Mouse (Mus musculus) NIH3T3 (cell line): ENCODE data around the gene Tubb4b.

Experiments used
- DNase-seq: peaks from one replicate; pipeline ENCODE4 v3.0.0-alpha.2; 2012; ENCODE audit warnings: low read depth

The Tubb4b gene

DNA sequence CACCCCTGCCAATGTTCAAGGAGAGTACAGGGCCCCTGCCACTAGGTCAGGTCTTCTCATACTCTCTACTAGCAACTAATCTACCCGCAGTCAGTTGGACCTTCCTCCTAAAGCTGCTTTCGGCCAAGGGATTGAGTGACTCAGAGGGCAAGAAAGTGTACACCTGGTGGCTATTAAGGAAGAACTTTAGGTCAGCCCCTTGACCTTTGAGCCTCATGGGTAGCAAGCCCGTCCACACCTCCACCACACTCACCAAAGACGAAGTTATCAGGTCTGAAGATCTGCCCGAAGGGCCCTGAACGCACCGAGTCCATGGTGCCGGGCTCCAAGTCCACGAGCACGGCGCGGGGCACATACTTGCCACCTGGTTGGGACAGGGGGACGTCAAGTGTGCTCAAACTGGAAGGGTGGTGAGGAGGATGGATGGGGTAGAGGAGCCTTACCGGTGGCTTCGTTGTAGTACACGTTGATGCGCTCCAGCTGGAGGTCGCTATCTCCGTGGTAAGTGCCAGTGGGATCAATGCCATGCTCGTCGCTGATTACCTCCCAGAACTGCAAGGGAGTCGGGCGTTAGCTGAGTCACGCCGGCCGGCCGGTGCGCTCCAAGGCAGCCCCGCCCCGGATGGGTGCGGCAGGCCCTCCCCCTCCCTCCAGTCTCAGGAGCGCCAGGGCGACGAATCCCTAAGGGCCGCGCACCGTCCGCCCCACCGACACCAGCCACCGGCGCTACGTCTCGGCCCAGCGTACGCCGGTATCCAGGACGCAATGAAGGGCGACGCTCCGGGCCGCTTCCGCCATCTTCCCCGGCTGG is 616 bp downstream of the Tubb4b start:
- DNase-seq: peak; percentile 86

DNA sequence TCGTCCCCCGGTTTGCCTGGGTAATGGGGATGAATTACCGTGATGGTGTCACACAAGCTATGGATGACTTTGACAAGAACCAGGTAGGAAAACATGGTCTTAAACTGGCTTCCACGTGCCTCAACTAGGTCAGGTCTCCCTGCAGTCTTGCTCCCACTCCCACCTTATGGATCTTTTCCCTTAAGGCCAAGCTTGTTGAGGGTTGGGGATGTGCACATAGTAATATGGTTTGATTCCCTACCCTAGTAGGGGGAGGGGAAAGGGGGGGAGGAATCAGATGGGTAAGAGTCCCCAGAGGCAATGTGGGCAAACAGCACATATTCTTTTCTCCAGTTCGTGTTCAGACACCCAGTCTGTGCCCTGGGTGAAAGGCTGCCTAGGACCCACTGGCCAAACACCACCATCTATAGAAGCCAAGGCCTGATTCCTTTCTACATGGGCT is 3.1 kb downstream of the Tubb4b start:
- no peak for DNase-seq

DNA sequence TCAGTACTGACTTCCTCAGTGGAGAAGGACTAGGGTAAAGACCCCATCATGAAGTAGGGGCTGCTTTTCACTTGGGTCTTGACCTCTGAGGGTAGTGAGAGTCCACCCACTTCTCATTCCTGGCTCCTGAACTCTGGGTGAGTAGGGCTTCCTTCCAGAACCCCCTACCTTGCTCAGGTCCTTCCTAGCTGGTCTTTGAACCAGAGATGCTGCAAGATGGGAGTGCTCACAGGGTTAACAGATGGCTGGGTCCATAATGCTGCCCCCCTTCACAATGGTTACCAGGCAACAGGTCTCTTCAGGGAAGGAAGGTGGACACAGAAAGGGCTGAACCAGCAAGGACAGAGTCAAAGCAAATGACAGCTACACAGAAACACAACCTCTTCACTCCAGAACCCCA is 6.1 kb downstream of the Tubb4b start, which contains the start of gene Fam166a:
Fam166a (plus strand) TSS at position 301 of the 400 bp plus-strand sequence.
- no peak for DNase-seq

DNA sequence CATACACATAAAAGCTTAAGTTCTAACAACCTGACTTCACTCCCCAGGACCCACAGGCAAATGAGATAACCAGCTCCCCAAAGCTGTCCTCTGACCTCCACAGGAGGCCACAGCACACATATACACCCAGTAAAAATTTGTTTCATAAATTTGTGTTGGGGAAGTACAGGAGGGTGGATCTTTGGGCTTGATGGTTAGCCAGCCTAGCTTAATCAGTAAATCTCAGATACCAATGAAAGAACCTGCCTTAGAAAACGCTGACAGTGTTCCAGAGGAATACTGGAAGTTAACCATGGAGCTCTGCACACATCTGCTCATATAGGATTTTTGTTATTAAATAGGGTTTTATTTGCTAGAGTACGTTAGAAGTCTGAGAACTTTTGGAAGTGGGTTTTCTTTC is 6.8 kb downstream of the Tubb4b start:
- no peak for DNase-seq

DNA sequence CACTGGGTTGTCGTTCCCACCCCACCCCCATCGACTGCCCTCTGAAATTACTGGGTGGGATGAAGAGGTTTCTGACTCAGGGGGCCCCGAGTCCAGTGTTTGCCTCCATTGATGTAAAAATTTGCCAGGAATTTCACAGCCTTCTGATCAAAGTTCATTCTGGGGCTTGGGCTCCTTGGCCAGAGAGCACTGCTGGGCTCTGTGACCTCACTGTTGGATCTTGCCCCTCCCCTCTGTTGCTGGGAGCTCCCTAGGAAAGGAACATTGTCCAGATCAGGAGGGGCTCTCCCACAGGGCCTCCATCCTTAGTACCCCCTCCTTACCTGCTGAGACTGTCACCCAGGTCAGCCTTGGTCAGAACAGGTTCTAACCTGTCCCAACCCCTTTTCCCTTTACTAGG is 10.1 kb downstream of the Tubb4b start, which contains the start of gene Stpg3:
Stpg3 (minus strand) TSS at position 194 of the 400 bp plus-strand sequence.
- no peak for DNase-seq

DNA sequence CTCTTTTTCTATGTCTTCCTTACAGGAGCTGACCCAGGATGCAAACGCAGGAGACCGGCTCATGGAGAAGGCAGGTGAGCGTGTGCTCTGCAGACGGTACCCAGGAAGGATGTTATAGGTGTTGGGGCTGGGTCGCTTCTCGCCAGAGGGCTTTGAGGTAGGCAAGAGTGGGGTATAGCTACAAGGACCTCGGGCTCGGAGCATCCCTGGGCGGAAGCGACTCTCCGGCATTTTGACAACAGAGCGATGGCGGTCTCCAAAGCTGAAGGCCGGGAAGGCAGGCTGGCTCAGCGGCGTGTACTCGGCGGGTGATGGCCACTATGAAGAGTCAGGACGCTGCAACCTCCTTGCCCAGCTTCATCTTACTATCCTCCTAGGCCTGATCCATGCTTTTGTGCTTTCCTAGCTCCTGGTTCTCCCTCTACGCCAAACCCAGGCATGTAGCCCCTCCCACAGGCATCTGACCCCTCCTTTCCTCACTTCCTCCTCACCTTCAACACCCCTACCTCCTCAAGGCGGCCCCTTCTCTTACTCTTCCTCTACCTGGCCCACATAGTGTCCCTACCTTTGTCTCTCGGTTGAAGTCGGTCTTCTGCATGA is 11.1 kb downstream of the Tubb4b start:
- DNase-seq: no peak

DNA sequence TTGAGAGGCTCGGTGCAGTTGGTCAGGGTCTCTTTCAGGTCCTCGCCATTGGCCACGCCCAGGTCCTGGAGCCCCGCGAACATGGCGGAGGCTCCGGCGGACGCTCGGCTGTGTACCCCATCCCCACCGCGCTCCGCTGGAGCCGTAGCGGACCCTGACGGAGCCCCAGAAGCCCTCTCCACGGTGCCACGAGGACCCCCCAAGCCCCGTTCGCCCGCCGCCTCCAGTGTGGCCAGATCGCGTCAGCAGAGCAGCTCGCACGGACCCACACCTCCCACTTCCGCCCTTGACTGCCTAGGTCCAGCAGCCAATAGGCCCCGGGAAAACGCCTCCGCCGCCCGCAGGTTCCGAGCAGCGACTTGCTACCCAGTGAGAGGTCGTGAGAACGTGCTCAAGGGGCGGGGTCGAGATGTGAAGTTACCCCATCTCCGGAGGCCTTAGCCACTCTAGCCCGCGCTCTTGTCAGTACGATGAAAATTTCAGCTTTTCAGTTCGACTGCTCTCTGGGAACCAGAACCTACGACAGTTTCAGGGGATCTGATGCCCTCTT is 13.3 kb downstream of the Tubb4b start, which contains the start of gene Nelfb:
Nelfb (minus strand) TSS at position 369 of the 550 bp plus-strand sequence.
- DNase-seq: peak; percentile 95

DNA sequence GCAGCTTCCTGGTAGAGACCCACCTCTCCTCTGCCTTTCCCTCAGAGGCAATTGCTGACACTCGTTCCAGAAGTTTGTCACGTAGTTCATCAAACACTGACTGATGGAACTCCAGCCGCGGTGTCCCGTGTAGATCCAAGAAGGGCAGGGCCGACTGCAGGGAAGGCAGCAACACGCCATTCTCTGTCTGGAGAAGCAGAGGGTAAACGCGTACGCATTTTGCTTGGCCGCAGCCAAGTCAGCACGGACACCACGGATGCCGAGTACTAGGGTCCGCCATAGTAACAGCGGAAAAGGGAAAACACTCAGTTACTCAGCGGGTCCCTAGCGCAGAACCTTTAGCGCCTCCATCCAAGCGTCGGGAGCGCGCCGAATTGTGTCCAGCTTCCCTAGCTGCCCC is 13.8 kb downstream of the Tubb4b start:
- DNase-seq: no peak

DNA sequence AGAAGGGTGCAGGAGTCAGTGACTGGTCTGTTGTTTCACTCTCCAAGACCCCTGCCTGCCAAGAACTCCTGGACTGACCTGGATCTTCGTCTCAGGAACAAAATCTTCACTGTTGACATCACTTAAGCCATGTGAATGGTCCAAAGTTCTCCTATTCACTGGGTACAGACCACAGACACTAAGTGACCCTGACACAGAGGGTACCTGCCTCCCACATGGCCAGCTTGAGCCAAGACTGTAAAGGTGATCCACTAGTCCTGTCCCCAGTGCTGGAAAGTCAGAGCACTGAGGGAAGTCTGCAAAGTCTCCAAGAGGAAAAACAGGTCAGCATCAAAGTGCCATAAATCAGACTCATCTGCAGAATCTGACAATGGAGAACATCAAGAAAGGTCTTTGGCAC is 16.9 kb downstream of the Tubb4b start:
- no peak for DNase-seq

DNA sequence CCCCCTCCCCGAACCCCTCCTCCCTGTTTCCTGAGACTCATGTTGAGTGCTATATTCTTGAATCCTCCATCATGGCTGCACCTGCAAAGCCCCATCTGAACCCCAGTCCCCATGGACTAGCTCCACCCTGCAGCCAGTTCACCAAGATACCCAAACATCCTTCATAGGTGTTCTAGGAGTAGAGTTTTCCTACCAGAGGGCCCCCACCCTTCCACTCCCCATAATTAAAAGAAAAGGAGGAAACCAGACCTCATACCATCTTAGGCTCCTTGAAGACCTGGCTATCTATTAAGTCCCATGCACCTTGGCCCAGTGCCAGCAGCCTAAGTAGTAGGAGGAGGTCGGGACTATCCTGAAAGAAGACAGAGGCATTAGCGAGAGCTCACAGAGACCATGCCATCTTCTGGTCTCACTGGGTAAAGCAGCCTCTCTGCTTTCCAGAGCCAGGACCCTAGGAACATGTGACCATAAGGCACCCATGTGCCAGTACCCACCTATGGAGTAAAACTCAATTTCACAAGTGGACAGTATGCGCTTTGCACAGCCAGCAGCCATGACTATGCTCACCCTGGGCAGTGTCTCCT is 20.8 kb downstream of the Tubb4b start:
- DNase-seq: no peak

DNA sequence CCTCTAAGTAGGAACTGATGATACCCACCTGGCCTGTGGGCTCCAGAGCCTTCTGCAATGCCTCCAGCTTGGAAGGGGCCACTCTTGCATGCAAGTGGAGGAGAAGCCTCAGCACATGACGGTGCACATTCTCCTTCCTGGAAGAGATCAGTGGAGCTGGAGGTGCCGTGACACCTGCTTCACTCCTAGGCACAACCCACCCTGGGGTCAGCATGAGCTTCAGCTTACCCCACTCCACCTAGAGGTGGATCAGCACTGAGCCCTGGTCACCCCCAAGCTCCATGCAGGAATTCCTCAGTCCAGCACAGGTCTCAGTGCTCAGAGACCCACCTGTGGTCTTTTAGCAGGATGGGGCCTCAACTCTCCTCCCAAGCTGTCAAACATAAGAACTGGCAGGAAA is 23.9 kb downstream of the Tubb4b start:
- DNase-seq: no peak

DNA sequence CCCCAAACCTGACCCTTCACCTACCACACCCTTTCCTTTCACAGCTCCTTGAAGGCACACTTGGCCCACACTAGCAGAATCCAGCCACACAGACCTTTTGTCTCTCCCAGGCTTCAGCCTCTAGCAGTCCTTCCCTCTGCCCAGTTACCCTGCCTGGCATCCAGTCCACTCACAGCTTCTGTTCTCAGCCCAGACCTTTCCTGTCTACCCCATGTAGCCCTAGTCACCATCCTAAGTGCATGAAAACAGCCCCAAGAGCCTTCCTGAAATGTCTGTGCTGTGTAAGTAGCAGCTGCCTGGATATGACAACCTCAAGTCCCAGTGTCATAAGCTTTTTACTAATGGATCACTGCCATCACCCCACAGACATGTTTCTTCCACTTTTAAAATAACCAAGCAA is 26.6 kb downstream of the Tubb4b start:
- DNase-seq: no peak

DNA sequence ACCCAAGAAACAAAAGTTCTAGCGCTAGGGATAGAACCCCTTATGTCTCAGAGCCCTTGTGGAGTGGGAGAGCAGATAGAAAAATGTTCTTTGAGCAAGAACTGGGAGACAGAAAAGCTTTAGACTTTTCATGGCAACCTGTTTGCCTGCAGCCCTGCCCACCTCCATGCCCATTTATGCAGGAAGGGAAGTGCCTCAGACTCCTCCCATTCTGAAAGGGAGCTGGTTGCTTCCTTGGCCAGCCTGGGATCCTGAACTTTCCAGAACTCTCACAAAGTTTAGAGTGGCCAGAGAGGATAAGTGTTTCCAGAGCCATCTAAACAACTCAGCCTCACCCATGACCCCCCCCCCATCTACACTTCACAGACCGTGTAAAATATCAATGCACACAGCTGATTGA is 27.3 kb downstream of the Tubb4b start:
- DNase-seq: peak; percentile 51

DNA sequence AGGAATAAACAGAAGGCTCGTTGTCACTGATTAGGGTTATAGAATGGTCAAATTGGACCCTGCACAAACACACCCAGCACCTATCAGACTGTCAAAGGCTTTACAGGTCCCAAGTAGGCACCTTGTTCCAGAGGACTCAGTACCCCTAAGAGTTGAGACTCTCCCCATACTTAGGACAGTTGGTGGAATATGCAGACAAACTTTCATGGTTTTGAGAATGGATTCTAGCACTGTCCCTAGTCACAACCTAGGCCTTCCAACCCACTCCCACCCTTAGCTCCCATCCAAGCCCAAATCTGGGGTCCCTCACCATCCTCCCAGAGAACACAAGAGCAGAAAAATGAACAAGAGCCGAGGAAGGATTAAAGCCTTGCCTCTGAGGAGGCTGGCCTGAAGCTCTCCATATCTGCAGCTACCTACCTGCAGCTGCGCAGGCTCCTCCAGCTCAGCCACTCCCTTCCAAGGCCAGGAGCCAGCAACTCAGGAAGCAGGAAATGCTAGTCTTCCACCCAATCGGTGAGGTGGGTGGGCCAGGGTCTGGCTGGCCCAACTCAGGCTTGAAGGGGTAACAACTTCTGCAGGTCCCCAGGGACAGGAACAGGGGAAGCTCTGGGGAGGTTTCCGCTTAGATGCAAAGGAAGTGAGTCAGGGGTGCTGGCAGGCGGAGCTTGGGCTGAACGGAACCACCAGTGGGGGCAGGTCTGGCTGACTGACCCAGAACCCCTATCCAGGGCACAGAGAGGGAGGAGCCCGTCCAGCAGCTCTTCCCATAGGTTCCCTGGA is 28.1 kb downstream of the Tubb4b start, which contains the start of gene Tor4a:
Tor4a (minus strand) TSS at position 715 of the 783 bp plus-strand sequence.
- peak; percentile 87 for DNase-seq

DNA sequence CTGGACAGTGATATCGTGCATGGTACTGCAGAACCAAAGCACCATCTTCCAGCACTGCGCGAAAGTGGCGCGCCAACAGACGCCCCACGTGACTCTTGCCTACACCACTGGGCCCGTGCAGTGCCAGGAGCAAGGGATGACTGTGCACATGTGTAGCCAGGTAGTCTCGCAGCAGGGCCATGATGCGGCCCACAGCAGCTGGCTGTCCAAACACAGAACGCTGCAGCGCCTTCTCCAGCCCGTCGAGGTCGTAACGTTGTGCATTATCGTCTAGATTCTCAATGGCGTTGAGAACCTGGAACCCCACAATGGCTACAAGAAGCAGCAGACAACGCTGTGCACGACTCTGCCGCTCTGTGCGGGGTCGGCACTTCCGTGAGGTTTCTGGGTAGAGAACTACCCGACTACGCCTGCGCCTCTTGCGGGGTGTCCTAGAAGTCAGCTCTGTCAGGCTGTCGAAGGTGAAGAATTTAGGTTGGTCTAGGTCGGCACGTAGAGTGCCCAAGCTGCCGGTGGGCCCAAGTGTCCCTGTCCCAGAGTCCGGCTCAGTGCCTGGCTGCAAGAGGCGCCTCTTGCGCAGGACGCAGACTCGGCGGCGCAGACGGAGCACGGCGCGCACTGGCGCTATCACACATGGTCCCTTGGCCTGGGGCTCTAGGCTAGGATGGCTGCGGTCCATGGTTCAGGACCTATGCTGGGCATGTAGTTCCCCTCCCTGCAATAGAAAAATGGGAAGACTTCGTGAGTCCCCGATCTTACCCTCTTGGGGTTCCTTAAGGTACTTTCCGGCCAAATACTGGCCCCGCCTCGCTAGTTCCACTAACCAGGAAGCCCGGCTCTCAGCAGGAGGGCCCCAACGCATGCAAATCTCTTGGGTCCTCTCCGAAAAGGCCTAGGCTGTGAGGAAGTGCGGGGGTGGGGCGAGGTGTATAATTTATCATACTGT is 29.0 kb downstream of the Tubb4b start:
- no peak for DNase-seq

DNA sequence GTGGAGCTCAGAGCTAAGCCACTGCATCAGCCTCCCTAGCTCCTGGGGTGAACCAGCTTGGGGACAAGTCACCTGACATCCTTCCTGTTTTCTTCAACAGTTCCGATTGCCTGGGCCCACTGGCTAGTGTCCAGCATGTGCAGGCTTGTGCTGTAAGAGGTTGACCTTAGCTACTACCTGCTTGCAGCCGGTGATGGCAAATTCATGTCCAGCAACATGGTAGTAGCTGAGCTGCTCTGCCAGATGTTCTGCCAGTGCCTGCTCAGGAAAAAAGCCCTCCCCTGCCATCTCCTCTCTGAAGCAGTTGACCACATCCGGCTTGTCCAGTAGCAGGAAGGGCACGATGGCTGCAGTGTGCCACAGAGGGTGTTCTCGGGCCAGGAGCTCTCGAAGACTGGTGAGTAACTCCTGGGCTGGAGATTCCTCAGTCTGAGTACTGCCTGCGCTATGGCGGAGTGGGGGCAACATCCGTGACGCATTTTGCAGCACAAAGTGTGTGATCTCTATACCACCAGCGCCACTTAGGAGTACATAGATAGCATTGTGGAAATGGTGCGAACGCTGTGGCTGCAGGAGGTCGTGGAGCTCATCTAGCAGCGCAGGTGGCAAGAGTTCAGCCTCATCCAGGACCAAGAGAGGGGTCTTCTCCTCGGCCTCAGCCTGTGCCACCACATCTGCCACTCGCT is 29.9 kb downstream of the Tubb4b start:
- DNase-seq: no peak

DNA sequence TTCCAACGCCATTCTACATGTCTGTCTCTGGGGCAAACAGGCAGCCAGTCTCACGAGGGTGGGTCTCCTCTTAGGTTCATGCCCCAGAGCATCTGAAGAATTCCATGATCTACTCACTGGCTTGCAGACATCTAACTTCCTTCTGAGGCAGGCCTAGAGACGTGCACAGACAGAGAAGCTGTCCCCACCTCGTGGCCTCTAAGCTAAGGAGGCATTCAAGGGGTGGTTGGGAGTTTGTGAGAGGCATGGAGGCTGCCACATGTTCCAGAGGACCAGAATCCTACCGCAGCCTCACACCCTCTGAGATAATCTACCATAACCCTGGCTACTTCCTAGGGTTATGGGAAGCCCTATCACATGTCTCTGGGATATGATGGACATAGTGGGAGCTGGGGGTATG is 30.5 kb downstream of the Tubb4b start:
- no peak for DNase-seq

DNA sequence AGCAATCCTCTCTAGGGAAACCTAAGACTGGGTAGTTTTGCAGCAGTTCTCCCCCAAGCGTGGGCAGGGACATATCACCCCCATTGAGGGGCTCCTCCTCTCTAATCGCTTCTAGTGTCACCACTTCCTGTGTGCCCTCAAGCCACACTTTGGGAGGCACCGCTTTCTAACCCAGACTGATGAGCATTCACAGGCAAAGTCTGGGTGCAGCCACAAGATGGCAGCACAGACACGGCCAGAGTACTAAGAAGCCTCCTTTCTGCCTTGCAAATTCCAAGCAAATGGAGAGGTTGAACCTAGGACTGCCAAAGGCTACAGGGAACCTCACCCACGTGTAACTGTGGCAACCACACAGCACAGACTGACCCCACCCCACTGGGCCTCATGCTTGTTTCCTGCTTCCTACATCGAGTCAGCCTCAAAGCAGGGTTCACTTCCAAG is 31.2 kb downstream of the Tubb4b start:
- DNase-seq: peak; percentile 94

DNA sequence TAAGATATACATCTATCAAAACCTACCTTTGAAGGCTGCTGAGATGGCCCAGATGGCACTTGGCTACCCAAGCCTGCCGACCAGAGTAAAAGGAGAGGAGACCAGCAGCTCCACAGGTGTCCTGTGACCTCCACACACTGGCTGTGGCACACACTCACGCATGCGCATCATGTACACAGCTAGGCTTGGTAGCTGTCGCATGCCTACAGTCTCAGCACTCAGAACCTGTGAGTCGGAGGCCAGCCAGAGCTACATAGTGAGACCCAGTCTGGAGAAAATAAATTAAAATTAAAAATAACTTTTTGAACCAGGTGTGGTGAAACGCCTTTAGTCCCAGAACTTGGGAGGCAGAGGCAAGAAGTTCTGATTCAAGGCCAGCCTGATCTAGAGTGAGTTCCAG is 36.7 kb downstream of the Tubb4b start:
- no peak for DNase-seq

DNA sequence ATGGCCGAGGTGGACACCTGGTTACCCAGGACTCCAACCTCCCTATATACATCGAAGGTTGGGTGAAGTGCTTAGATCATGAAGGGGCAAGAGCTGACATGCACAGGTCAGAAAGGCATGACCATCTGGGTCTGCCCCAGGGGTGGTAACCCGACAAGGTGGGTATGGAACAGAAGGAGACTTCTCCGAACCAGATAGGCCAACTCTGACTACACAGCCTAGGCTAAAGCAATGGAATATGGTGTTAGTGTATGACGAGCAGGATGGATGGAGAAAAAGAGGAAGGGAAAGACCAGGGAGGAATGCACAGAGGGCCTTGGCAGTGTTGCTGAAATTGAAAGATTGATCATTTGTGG is 37.9 kb downstream of the Tubb4b start:
- DNase-seq: no peak
